Mouse (Mus musculus) adrenal gland, postnatal 36 days (tissue): ENCODE results near the gene Sync. TPM values are rescaled to one million over a fixed set of nuclear protein-coding genes. Genes with fewer than 3 reads are reported as not detected.

Source experiments
- DNase-seq, 2 experiments: peaks; one replicate each; pipeline ENCODE4 v3.0.0; 2021; ENCODE audit warnings: mixed read lengths in 1 of 2
- total RNA-seq, 2 experiments: library from RNA; stranded (reverse); gene quantifications; 2 replicates each; pipeline ENCODE4 v1.2.3; 2021

Gene Sync
- total RNA-seq, 2 experiments from 2014 or later: 0.56 to 0.86 TPM

- DNase-seq: peak; percentile 61 to 68
Measured at GRCm38 (mm10) chr4:129303816-129304215, 16.4 kb downstream of the Sync start.

- DNase-seq: no peak
Measured at GRCm38 (mm10) chr4:129304306-129304705, 16.9 kb downstream of the Sync start.

- no peak for DNase-seq
Measured at GRCm38 (mm10) chr4:129307936-129308335, 20.5 kb downstream of the Sync start.

- no peak for DNase-seq
Measured at GRCm38 (mm10) chr4:129313886-129314285, 26.5 kb downstream of the Sync start.

- no peak for DNase-seq
Measured at GRCm38 (mm10) chr4:129320876-129321275, 33.5 kb downstream of the Sync start.

- DNase-seq: no peak
Measured at GRCm38 (mm10) chr4:129322042-129322441, 34.6 kb downstream of the Sync start.

- DNase-seq: no peak
Measured at GRCm38 (mm10) chr4:129323491-129323890, 36.1 kb downstream of the Sync start.

GRCm38 (mm10) chr4:129324756-129325155, 37.3 kb downstream of the Sync start:
- peak; percentile 25 to 34 for DNase-seq

- DNase-seq: no peak
Measured at GRCm38 (mm10) chr4:129326191-129326590, 38.8 kb downstream of the Sync start.

- no peak for DNase-seq
Measured at GRCm38 (mm10) chr4:129332846-129333245, 45.4 kb downstream of the Sync start.

GRCm38 (mm10) chr4:129334677-129335215, 47.3 kb downstream of the Sync start:
- peak; percentile 66 to 72 for DNase-seq

- peak; percentile 97 to 98 for DNase-seq
Measured at GRCm38 (mm10) chr4:129335216-129336074, 48.0 kb downstream of the Sync start, which contains the start of the genes Rbbp4 and Zbtb8os. Gene Rbbp4, minus strand, starts transcription at chr4:129335370. Gene Zbtb8os, plus strand, starts transcription at chr4:129335695.

GRCm38 (mm10) chr4:129336291-129336690, 48.9 kb downstream of the Sync start:
- no peak for DNase-seq

- DNase-seq: no peak
Measured at GRCm38 (mm10) chr4:129339743-129340142, 52.3 kb downstream of the Sync start.

- DNase-seq: no peak
Measured at GRCm38 (mm10) chr4:129341888-129342287, 54.5 kb downstream of the Sync start.

- DNase-seq: no peak
Measured at GRCm38 (mm10) chr4:129342705-129343104, 55.3 kb downstream of the Sync start.

- DNase-seq: peak in 1 of 2 experiments; percentile 23
Measured at GRCm38 (mm10) chr4:129346481-129347154, 59.2 kb downstream of the Sync start.

- peak; percentile 82 to 83 for DNase-seq
Measured at GRCm38 (mm10) chr4:129350644-129351043, 63.2 kb downstream of the Sync start.

- no peak for DNase-seq
Measured at GRCm38 (mm10) chr4:129351111-129351510, 63.7 kb downstream of the Sync start.

- DNase-seq: no peak
Measured at GRCm38 (mm10) chr4:129353176-129353575, 65.8 kb downstream of the Sync start.

GRCm38 (mm10) chr4:129354236-129354635, 66.8 kb downstream of the Sync start:
- DNase-seq: no peak

- no peak for DNase-seq
Measured at GRCm38 (mm10) chr4:129357613-129358163, 70.3 kb downstream of the Sync start.
